Mouse (Mus musculus) liver, postnatal 0 days (tissue): ENCODE measurements around the gene Cnbd2. TPM values are rescaled to one million over a fixed set of nuclear protein-coding genes. Genes with fewer than 3 reads are reported as not detected.

ENCODE experiments used
- ATAC-seq: fragments of 200-750 bp; cut with Nextera tagmentation; 2 replicates; pipeline ENCODE4 v1.8.0; 2017; ENCODE audit warnings: mild to moderate bottlenecking, moderate library complexity
- DNase-seq: peaks from one replicate; pipeline ENCODE4 v3.0.0-alpha.2; 2016
- H3K27ac ChIP-seq: fragments of 300-500 bp; sonication (generic); 2 replicates; pipeline ENCODE4 v1.5.1; 2014; ENCODE audit warnings: antibody characterized with exemption, moderate library complexity, mild to moderate bottlenecking, low read depth
- H3K27me3 ChIP-seq: fragments of 300-500 bp; sonication (generic); 2 replicates; pipeline ENCODE4 v1.6.1; 2014; ENCODE audit warnings: low read length, control low read depth, mixed read lengths; ENCODE audit not compliant: insufficient read depth
- H3K36me3 ChIP-seq: fragments of 300-500 bp; sonication (generic); replicated peaks from 2 replicates; pipeline ENCODE4 v1.6.1; 2014; ENCODE audit warnings: mild to moderate bottlenecking, control low read depth, low read length, moderate library complexity, mixed read lengths; ENCODE audit not compliant: insufficient read depth
- H3K4me1 ChIP-seq: fragments of 300-500 bp; sonication (generic); 2 replicates; pipeline ENCODE4 v1.6.1; 2014; ENCODE audit warnings: antibody characterized with exemption, mild to moderate bottlenecking, control low read depth; ENCODE audit not compliant: insufficient read depth
- H3K4me2 ChIP-seq: fragments of 300-500 bp; sonication (generic); 2 replicates; pipeline ENCODE4 v1.6.1; 2014; ENCODE audit warnings: low read depth, mild to moderate bottlenecking, low read length, moderate library complexity, mixed read lengths
- H3K4me3 ChIP-seq: fragments of 300-500 bp; sonication (generic); 2 replicates; pipeline ENCODE4 v1.5.1; 2014; ENCODE audit warnings: low read depth, low read length
- H3K9ac ChIP-seq: fragments of 300-500 bp; sonication (generic); replicated peaks from 2 replicates; pipeline ENCODE4 v1.6.1; 2014; ENCODE audit warnings: mild to moderate bottlenecking, moderate library complexity
- H3K9me3 ChIP-seq: fragments of 300-500 bp; sonication (generic); 2 replicates; pipeline ENCODE4 v1.6.1; 2016; ENCODE audit warnings: mild to moderate bottlenecking, control low read depth, low read length, mixed read lengths
- CTCF ChIP-seq: sonication (generic); IDR thresholded peaks from 2 replicates; pipeline ENCODE4 v1.5.1; 2016; ENCODE audit warnings: antibody characterized with exemption, low read depth
- EP300 ChIP-seq: IDR thresholded peaks from 2 replicates; pipeline ENCODE4 v1.6.1; 2016; ENCODE audit warnings: antibody characterized with exemption, low read depth, mild to moderate bottlenecking
- WGBS: fragments of 180-500 bp; shearing (Covaris S2); extraction: QIAGEN DNeasy Blood & Tissue Kit; methylation state at CpG from one replicate; pipeline ENCODE4 v1.1.7; 2014; ENCODE audit not compliant: insufficient replicate concordance; 5-methylcytosine and 5-hydroxymethylcytosine counted together
- microRNA-seq: library from miRNA; unstranded; fragments of <30 nt; microRNA quantifications from one replicate; pipeline ENCODE4, GENCODE M21; 2016
- polyA plus RNA-seq: library from polyadenylated mRNA; unstranded; fragments of >200 nt; fragmentation: Nextera tagmentation; extraction: Ambion mirVana; gene quantifications from 2 replicates; pipeline ENCODE4 v1.2.1, GENCODE M21; 2015

Gene Cnbd2
- polyA plus RNA-seq, 1 experiment from 2014 or later, result 4.0 TPM

DNA sequence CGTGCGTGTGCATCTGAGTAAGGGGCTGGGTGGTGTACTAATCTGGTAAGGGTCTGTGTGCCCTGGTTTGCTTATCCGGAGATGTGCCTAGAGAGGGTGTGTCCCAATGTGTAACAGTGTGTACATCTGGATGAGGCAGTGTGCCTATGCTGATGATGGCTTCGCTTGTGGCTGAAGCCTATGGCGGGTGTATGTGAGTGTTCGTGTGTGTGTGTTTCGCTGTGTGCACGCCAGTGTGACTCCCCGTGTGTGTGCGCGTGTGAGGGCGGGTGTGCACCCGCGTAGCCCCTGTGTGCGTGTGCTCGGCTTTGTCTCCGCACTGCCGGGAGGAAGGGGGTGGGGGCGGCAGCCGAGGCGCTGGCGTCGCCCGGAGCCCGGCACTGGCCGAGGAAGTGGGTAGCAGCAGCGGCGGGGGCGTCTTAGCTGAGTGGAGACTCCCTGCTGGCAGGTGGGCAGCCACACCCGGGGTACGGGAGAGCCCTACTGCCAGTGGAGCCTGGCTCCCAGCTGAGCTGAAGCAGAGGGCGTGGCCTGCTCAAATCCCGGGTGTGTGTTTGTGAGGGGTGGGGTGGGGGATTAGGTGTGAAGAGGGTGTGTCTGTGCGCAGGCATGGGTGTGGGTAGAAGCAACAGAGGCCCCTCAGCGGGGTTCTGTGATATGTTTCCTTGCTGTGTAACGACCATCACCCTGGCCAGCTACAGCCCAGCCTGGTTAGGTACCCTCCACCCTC lies 109.4 kb downstream of the Cnbd2 start:
- Histone ChIP-seq H3K27ac (no peak overlapping the region), H3K27me3 (peaks cover 42% of the 10 kb centered on the region), H3K4me3 (peak overlapping the region; percentile 57), H3K4me2 (peak overlapping the region; percentile 89), H3K4me1 (peaks cover 10% of the 10 kb centered on the region), H3K36me3 (no peaks in the 10 kb centered on the region), H3K9me3 (no peaks in the 10 kb centered on the region), H3K9ac (peak overlapping the region; percentile 62; the same call in 1 of the 2 replicates)
- TF ChIP-seq EP300, result no peak
- TF ChIP-seq CTCF, result no peak
- ATAC-seq, result peak; percentile 37; the same call in 1 of the 2 replicates
- DNase-seq, result peak; percentile 27
- 1% methylated on average over 36 of the region's 36 CpGs for WGBS

DNA sequence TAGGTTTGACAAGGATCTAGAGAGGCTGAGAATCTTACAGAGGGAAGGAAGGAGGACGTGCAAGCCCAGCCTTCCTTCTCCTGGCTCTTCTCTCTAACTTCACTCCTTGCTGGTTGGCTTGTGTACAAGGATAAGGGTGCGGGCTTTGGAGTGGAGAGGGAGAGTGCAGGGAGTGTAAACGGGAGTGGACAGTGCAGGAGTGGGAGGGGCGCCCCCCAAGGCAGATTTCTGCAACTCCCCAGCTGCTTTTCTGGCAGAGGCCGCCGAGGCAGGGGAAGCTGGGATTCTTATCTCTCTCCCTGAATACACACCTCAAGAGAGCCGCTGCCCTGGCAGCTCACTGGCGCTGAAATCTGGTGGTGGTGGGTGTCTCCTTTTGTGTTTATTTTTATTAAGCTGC lies 110.5 kb downstream of the Cnbd2 start:
- DNase-seq, result no peak
- TF ChIP-seq CTCF, result no peak
- no peak for TF ChIP-seq EP300
- Histone ChIP-seq H3K9me3 (no peaks in the 10 kb centered on the region), H3K27ac (no peak overlapping the region), H3K36me3 (no peaks in the 10 kb centered on the region), H3K9ac (no peak overlapping the region), H3K4me3 (no peak overlapping the region), H3K4me1 (peaks cover 10% of the 10 kb centered on the region), H3K4me2 (no peak overlapping the region), H3K27me3 (peaks cover 42% of the 10 kb centered on the region)
- WGBS, result 7% methylated on average over 8 of the region's 8 CpGs
- no peak for ATAC-seq

DNA sequence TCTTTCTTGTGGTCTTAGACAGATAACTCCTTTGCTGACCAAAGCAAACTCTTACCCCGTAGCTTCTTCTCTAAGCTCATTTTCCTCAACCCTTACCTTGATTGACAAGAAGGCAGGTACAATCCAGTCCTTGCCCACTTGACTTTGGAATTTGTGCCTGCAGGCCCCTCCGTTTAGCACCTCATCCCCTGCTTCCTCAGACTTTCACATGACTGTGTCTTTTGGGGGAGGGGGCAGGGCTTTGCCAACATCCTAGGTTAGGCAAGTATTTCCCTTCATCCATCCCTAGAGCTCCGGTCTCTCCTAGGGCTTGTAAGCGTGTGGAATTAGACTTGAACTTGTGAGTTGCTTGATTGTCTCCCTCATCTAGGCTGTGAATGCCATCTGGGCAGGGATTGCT lies 111.6 kb downstream of the Cnbd2 start:
- Histone ChIP-seq H3K4me2 (no peak overlapping the region), H3K9me3 (no peaks in the 10 kb centered on the region), H3K27me3 (peaks cover 42% of the 10 kb centered on the region), H3K27ac (no peak overlapping the region), H3K4me3 (no peak overlapping the region), H3K4me1 (peaks cover 10% of the 10 kb centered on the region), H3K36me3 (no peaks in the 10 kb centered on the region), H3K9ac (no peak overlapping the region)
- no peak for ATAC-seq
- TF ChIP-seq CTCF (no peak), EP300 (no peak)
- DNase-seq, result no peak
- 68% methylated on average over 4 of the region's 4 CpGs for WGBS

Small RNA genes within 50 kb of the gene (microRNA-seq; reads per million reads assigned to microRNA genes)
- gene Gm22758, result not detected
- gene Gm22759, result not detected

Other genes with a start within 250 kb of the Cnbd2 start
- 0.54 and 0.74 TPM in 2 replicates for gene Spag4, start 247.1 kb upstream of the Cnbd2 start, polyA plus RNA-seq
- 13.4 and 16.0 TPM in 2 replicates for gene Cpne1, start 200.3 kb upstream of the Cnbd2 start, polyA plus RNA-seq
- gene Rbm12, start 200.3 kb upstream of the Cnbd2 start, polyA plus RNA-seq, result 5.5 and 5.7 TPM in 2 replicates
- gene Gm28036, start 185.2 kb upstream of the Cnbd2 start, polyA plus RNA-seq, result 0.88 and 3.0 TPM in 2 replicates
- gene Romo1, start 168.3 kb upstream of the Cnbd2 start, polyA plus RNA-seq, result 292 and 295 TPM in 2 replicates
- 38.9 and 40.2 TPM in 2 replicates for gene Nfs1, start 168.1 kb upstream of the Cnbd2 start, polyA plus RNA-seq
- gene Rbm39, start 132.1 kb upstream of the Cnbd2 start, polyA plus RNA-seq, result 228 and 239 TPM in 2 replicates
- gene Phf20, start 115.8 kb upstream of the Cnbd2 start, polyA plus RNA-seq, result 11.7 and 15.0 TPM in 2 replicates
- 56.7 and 70.2 TPM in 2 replicates for gene Scand1, start 405 bp downstream of the Cnbd2 start, polyA plus RNA-seq
- 0.49 and 0.51 TPM in 2 replicates for gene Epb41l1, start 108.6 kb downstream of the Cnbd2 start, polyA plus RNA-seq
- 10.8 and 10.9 TPM in 2 replicates for gene Aar2, start 235.3 kb downstream of the Cnbd2 start, polyA plus RNA-seq